Mouse (Mus musculus) neural tube, embryonic 14.5 days (tissue): ENCODE measurements around the gene Cfap70. TPM values are rescaled to one million over a fixed set of nuclear protein-coding genes. Genes with fewer than 3 reads are reported as not detected.

Source experiments
- ATAC-seq: fragments of 200-750 bp; cut with Nextera tagmentation; 2 replicates; pipeline ENCODE4 v1.8.0; 2017; ENCODE audit warnings: low read depth, mild to moderate bottlenecking, moderate TSS enrichment, moderate library complexity
- H3K27ac ChIP-seq: fragments of 300-500 bp; sonication (generic); 2 replicates; pipeline ENCODE4 v1.5.1; 2014; ENCODE audit warnings: low read depth, mild to moderate bottlenecking, control low read depth, low read length, moderate library complexity, mixed read lengths
- H3K27me3 ChIP-seq: fragments of 300-500 bp; sonication (generic); 2 replicates; pipeline ENCODE4 v1.6.1; 2014; ENCODE audit warnings: low read length; ENCODE audit not compliant: control insufficient read depth, insufficient read depth
- H3K36me3 ChIP-seq: fragments of 300-500 bp; sonication (generic); 2 replicates; pipeline ENCODE4 v1.6.1; 2014; ENCODE audit warnings: low read length, mixed read lengths; ENCODE audit not compliant: control insufficient read depth, insufficient read depth
- H3K4me1 ChIP-seq: fragments of 300-500 bp; sonication (generic); 2 replicates; pipeline ENCODE4 v1.6.1; 2014; ENCODE audit warnings: low read length; ENCODE audit not compliant: control insufficient read depth, insufficient read depth
- H3K4me2 ChIP-seq: fragments of 300-500 bp; sonication (generic); 2 replicates; pipeline ENCODE4 v1.6.1; 2014; ENCODE audit warnings: mild to moderate bottlenecking, low read depth, low read length, control low read depth
- H3K4me3 ChIP-seq: fragments of 300-500 bp; sonication (generic); 2 replicates; pipeline ENCODE4 v1.5.1; 2014; ENCODE audit warnings: low read depth, low read length, control low read depth, mixed read lengths
- H3K9ac ChIP-seq: fragments of 300-500 bp; sonication (generic); replicated peaks from 2 replicates; pipeline ENCODE4 v1.6.1; 2014; ENCODE audit warnings: low read depth, mild to moderate bottlenecking, control low read depth, low read length, mixed read lengths
- H3K9me3 ChIP-seq: fragments of 300-500 bp; sonication (generic); 2 replicates; pipeline ENCODE4 v1.6.1; 2016; ENCODE audit warnings: low read length; ENCODE audit not compliant: control insufficient read depth
- WGBS: fragments of 180-500 bp; shearing (Covaris S2); extraction: QIAGEN DNeasy Blood & Tissue Kit; methylation state at CpG from one replicate; pipeline ENCODE4 v1.1.7; 2014; 5-methylcytosine and 5-hydroxymethylcytosine counted together
- polyA plus RNA-seq: library from polyadenylated mRNA; unstranded; fragments of >200 nt; fragmentation: Nextera tagmentation; extraction: Ambion mirVana; gene quantifications from 2 replicates; pipeline ENCODE4 v1.2.1, GENCODE M21; 2014

The Cfap70 gene
- polyA plus RNA-seq, 1 experiment from 2014 or later = 1.9 TPM

GRCm38 (mm10) chr14:20478801-20479200 is 26.8 kb upstream of the Cfap70 start:
- ATAC-seq = no peak
- 19% methylated on average over 7 of the region's 7 CpGs for WGBS
- H3K4me2 ChIP-seq = peak overlapping the region; percentile 91
- H3K4me3 ChIP-seq = peak overlapping the region; percentile 62; the same call in 1 of the 2 replicates
- no peaks in the 10 kb centered on the region for H3K27me3 ChIP-seq
- no peak overlapping the region for H3K27ac ChIP-seq
- no peaks in the 10 kb centered on the region for H3K36me3 ChIP-seq
- H3K4me1 ChIP-seq = no peaks in the 10 kb centered on the region
- no peaks in the 10 kb centered on the region for H3K9me3 ChIP-seq
- H3K9ac ChIP-seq = no peak overlapping the region

- Histone ChIP-seq H3K9ac (no peak overlapping the region), H3K4me2 (no peak overlapping the region), H3K27ac (no peak overlapping the region), H3K36me3 (no peaks in the 10 kb centered on the region), H3K27me3 (no peaks in the 10 kb centered on the region), H3K9me3 (no peaks in the 10 kb centered on the region), H3K4me3 (no peak overlapping the region), H3K4me1 (no peaks in the 10 kb centered on the region)
- WGBS = 50% methylated on average over 3 of the region's 3 CpGs
- ATAC-seq = no peak
Observed at GRCm38 (mm10) chr14:20478385-20478784, 26.4 kb upstream of the Cfap70 start.

DNA sequence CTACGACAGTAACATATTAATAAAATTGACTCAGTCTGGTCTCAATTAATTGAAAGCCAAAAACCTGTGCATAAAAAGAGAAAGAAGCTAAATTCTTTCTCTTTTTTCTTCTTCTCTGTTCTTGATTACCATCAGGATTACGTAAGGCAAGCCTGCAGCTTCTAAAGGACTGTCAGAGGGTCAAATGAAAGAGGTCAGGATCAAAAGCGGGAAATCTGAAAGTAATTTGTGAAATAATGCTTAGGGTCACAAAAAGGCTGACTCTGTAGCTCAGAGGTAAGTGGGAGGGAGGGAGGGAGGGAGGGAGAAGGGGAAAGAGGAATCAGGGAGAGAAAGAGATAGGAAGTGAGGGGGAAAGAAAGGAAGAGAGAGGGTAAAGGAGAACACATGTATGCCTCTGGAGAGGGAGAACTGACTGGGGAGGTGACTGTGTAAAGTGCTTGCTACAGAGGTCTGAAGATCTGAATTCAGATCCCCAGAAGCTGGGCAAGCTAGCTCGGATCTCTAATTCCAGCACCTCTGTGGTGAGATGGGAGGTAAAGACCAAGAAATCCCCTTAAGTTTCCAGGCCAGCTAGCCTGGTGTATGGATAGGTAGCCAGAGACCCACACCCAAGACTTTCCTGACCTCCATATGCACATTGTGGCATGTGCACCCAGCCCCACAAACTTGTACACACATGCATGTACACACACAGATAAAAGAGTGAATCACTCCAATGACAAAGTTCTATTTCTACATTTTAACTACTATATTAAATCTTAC is 25.4 kb upstream of the Cfap70 start:
- H3K27me3 ChIP-seq = no peaks in the 10 kb centered on the region
- no peak for ATAC-seq
- no peak overlapping the region for H3K27ac ChIP-seq
- no peak overlapping the region for H3K9ac ChIP-seq
- no peak overlapping the region for H3K4me3 ChIP-seq
- H3K4me1 ChIP-seq = no peaks in the 10 kb centered on the region
- H3K4me2 ChIP-seq = no peak overlapping the region
- H3K36me3 ChIP-seq = no peaks in the 10 kb centered on the region
- H3K9me3 ChIP-seq = no peaks in the 10 kb centered on the region
- WGBS = 43% methylated on average over 4 of the region's 4 CpGs

DNA sequence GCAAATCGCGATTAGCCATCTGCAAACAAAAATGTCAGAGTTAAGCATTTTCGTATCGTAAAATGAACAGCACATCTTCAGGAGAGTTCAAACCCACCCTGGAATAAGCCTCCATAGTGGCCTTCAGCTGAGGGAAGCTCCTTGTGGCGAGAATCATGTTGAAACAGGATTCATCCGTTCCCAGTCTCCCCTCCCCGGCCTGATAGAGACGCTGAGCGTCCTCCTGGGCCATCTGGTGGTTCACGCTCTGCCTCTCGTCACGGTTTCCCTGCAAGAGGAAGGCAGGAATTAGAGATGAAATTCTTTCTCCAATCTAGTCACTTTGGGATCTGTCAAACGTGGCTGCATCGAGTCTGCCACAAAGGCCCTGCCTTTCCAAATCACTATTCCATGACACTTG is 8.2 kb upstream of the Cfap70 start:
- no peaks in the 10 kb centered on the region for H3K4me1 ChIP-seq
- no peak for ATAC-seq
- no peaks in the 10 kb centered on the region for H3K36me3 ChIP-seq
- no peak overlapping the region for H3K27ac ChIP-seq
- H3K9me3 ChIP-seq = no peaks in the 10 kb centered on the region
- H3K9ac ChIP-seq = no peak overlapping the region
- no peaks in the 10 kb centered on the region for H3K27me3 ChIP-seq
- H3K4me2 ChIP-seq = no peak overlapping the region
- WGBS = 86% methylated on average over 14 of the region's 14 CpGs
- H3K4me3 ChIP-seq = no peak overlapping the region

DNA sequence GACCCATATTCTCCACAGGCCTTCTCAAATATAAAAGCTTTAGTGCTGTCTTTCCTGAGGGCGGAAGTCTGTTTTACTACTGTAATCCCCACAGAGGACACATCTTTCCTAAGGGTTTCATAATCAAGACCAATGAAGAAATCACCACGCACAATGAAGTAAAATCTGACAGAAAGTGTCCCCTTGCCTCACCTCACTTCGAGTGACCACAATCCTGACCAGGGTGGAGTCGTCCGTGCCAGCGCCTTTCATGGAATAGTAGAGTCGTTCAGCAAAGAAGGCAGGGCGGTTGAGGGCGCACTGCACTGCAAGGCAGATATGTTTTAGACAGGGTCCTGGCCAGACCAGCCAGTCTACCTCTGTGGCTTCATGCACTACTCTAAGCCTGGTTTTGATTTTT is 6.4 kb upstream of the Cfap70 start:
- no peak overlapping the region for H3K9ac ChIP-seq
- no peaks in the 10 kb centered on the region for H3K9me3 ChIP-seq
- H3K27me3 ChIP-seq = no peaks in the 10 kb centered on the region
- 94% methylated on average over 9 of the region's 9 CpGs for WGBS
- no peak for ATAC-seq
- no peaks in the 10 kb centered on the region for H3K36me3 ChIP-seq
- no peak overlapping the region for H3K4me3 ChIP-seq
- no peak overlapping the region for H3K27ac ChIP-seq
- H3K4me1 ChIP-seq = no peaks in the 10 kb centered on the region
- H3K4me2 ChIP-seq = no peak overlapping the region

GRCm38 (mm10) chr14:20452929-20453328 is 903 bp upstream of the Cfap70 start:
- no peak for ATAC-seq
- Histone ChIP-seq H3K27ac (no peak overlapping the region), H3K4me1 (no peaks in the 10 kb centered on the region), H3K36me3 (no peaks in the 10 kb centered on the region), H3K9me3 (no peaks in the 10 kb centered on the region), H3K27me3 (no peaks in the 10 kb centered on the region), H3K9ac (no peak overlapping the region), H3K4me3 (no peak overlapping the region), H3K4me2 (no peak overlapping the region)
- 96% methylated on average over 5 of the region's 5 CpGs for WGBS

DNA sequence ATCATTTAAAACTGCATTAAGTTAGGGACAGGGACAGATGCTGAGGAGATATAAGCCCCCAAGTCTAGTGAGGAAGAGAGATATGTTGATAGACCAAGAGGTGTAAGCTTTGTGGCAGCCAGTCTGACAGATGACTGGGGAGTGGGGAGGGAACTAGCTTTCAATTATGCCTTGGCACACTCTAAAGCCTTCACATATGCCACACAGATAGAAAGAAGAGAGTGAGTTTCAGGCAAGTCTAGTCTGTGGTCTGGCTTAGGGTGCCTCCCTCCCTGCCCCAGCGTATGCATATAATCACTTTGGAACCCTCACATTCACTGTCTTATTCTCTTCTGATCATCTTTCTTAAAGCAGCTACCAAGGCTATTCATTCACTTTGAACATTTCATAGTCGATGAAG is 724 bp downstream of the Cfap70 start:
- Histone ChIP-seq H3K4me1 (no peaks in the 10 kb centered on the region), H3K27me3 (no peaks in the 10 kb centered on the region), H3K4me2 (peak overlapping the region; percentile 58), H3K36me3 (no peaks in the 10 kb centered on the region), H3K9me3 (no peaks in the 10 kb centered on the region), H3K4me3 (peak overlapping the region; percentile 29), H3K9ac (no peak overlapping the region), H3K27ac (no peak overlapping the region)
- 0 out of 2 replicates have a peak, but pooled peaks have one; percentile 51 for ATAC-seq
- 15% methylated on average over 2 of the region's 2 CpGs for WGBS

DNA sequence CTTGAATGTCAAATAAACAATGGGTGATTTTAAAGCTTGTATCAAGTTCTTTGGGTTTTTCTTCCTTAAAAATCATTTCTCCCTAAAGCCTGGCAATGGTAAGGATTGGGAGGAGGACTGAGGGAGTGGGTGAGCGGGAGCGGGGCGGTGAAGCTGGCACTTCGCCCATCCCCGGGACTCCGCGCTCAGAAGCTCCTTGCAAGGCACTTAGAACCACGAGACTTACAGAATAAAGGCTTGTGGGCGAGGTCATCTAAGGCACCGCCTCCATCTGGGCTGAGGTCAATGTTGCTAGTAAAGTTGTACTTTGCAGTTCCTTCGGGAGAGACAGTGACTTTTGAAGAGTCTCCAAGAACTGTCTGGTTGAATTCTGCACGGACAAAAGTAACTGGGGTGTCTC is 4.8 kb downstream of the Cfap70 start:
- H3K27me3 ChIP-seq = no peaks in the 10 kb centered on the region
- WGBS = 63% methylated on average over 12 of the region's 12 CpGs
- H3K4me2 ChIP-seq = no peak overlapping the region
- H3K4me3 ChIP-seq = no peak overlapping the region
- no peaks in the 10 kb centered on the region for H3K9me3 ChIP-seq
- no peaks in the 10 kb centered on the region for H3K36me3 ChIP-seq
- H3K27ac ChIP-seq = no peak overlapping the region
- no peaks in the 10 kb centered on the region for H3K4me1 ChIP-seq
- ATAC-seq = no peak
- no peak overlapping the region for H3K9ac ChIP-seq

DNA sequence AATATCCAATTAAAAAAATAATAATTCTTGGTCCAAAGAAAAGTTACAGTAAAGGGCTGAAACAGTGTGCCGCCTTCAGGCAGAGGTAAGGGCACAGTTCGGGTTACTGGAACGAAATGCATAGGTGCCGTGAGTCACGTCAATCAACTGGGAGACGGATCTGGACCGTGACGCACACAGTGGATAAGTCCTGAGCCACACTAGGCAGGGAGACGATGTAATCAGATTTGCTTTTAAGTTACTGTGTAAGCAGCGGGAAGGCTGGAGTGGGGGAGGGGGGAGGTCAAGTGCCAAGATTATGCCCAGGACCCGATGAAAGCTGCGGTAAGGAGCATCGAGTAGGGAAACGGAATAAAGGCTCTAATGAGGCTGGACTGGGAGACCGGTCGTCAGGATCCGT is 9.8 kb downstream of the Cfap70 start:
- no peaks in the 10 kb centered on the region for H3K27me3 ChIP-seq
- no peak for ATAC-seq
- 82% methylated on average over 17 of the region's 17 CpGs for WGBS
- no peaks in the 10 kb centered on the region for H3K4me1 ChIP-seq
- H3K36me3 ChIP-seq = no peaks in the 10 kb centered on the region
- no peak overlapping the region for H3K27ac ChIP-seq
- no peak overlapping the region for H3K9ac ChIP-seq
- no peak overlapping the region for H3K4me3 ChIP-seq
- H3K4me2 ChIP-seq = no peak overlapping the region
- H3K9me3 ChIP-seq = no peaks in the 10 kb centered on the region
